Mouse (Mus musculus) lung, postnatal 0 days (tissue): ENCODE results near the gene Smtnl1. TPM values are rescaled to one million over a fixed set of nuclear protein-coding genes. Genes with fewer than 3 reads are reported as not detected.

Experiments
- ATAC-seq: fragments of 200-750 bp; cut with Nextera tagmentation; 2 replicates; pipeline ENCODE4 v1.8.0; 2017; ENCODE audit warnings: moderate library complexity
- DNase-seq: peaks from one replicate; pipeline ENCODE4 v3.0.0-alpha.2; 2016; ENCODE audit warnings: low spot score
- H3K27ac ChIP-seq: fragments of 300-500 bp; sonication (generic); 2 replicates; pipeline ENCODE4 v1.5.1; 2014; ENCODE audit warnings: antibody characterized with exemption, mild to moderate bottlenecking, low read length, mixed read lengths
- H3K27me3 ChIP-seq: fragments of 300-500 bp; sonication (generic); replicated peaks from 2 replicates; pipeline ENCODE4 v1.6.1; 2014; ENCODE audit warnings: low read length, mixed read lengths; ENCODE audit not compliant: insufficient read depth
- H3K36me3 ChIP-seq: fragments of 300-500 bp; sonication (generic); 2 replicates; pipeline ENCODE4 v1.6.1; 2014; ENCODE audit warnings: low read length, mixed read lengths; ENCODE audit not compliant: insufficient read depth
- H3K4me1 ChIP-seq: fragments of 300-500 bp; sonication (generic); 2 replicates; pipeline ENCODE4 v1.6.1; 2014; ENCODE audit warnings: antibody characterized with exemption, low read depth, low read length, mixed read lengths; ENCODE audit not compliant: insufficient read depth
- H3K4me2 ChIP-seq: fragments of 300-500 bp; sonication (generic); replicated peaks from 2 replicates; pipeline ENCODE4 v1.6.1; 2014; ENCODE audit warnings: low read depth, mild to moderate bottlenecking, low read length, moderate library complexity, mixed read lengths
- H3K4me3 ChIP-seq: fragments of 300-500 bp; sonication (generic); 2 replicates; pipeline ENCODE4 v1.5.1; 2014; ENCODE audit warnings: low read depth, low read length
- H3K9ac ChIP-seq: fragments of 300-500 bp; sonication (generic); replicated peaks from 2 replicates; pipeline ENCODE4 v1.6.1; 2014; ENCODE audit warnings: low read depth, mild to moderate bottlenecking
- H3K9me3 ChIP-seq: fragments of 300-500 bp; sonication (generic); 2 replicates; pipeline ENCODE4 v1.6.1; 2016; ENCODE audit warnings: low read length, mixed read lengths
- CTCF ChIP-seq: IDR thresholded peaks from 2 replicates; pipeline ENCODE4 v1.5.1; 2016; ENCODE audit warnings: antibody characterized with exemption, mild to moderate bottlenecking
- EP300 ChIP-seq: IDR thresholded peaks from 2 replicates; pipeline ENCODE4 v1.6.1; 2016; ENCODE audit warnings: antibody characterized with exemption, mild to moderate bottlenecking, control low read depth
- WGBS: fragments of 180-500 bp; shearing (Covaris S2); extraction: QIAGEN DNeasy Blood & Tissue Kit; methylation state at CpG from one replicate; pipeline ENCODE4 v1.1.7; 2014; 5-methylcytosine and 5-hydroxymethylcytosine counted together
- polyA plus RNA-seq: library from polyadenylated mRNA; unstranded; fragments of >200 nt; fragmentation: Nextera tagmentation; extraction: Ambion mirVana; gene quantifications from 2 replicates; pipeline ENCODE4 v1.2.1, GENCODE M21; 2015

The Smtnl1 gene
- polyA plus RNA-seq, 1 experiment from 2014 or later = 0.53 TPM

DNA sequence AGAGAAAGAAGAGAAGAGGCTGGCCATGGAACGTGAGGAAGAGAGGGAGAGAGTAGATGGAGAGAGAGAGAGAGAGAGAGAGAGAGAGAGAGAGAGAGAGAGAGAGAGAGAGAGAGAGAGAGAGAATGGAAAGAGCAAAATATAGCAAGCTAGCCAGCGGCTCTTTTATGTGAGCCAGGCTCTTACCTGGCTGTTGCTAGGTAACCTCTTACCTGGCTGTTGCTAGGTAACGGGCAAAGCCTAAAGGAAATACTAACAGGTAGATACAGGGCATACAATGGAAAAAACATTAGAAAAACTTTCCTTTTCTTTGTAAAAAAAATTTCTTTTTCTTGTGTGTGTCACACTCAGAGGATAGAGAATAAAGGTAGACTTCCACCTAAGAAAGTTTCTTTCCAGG, 44.7 kb downstream of the Smtnl1 start:
- 41% methylated on average over 3 of the region's 3 CpGs for WGBS
- ATAC-seq = no peak
- no peak overlapping the region for H3K4me3 ChIP-seq
- H3K4me1 ChIP-seq = no peaks in the 10 kb centered on the region
- H3K27ac ChIP-seq = no peak overlapping the region
- H3K36me3 ChIP-seq = no peaks in the 10 kb centered on the region
- no peak overlapping the region for H3K4me2 ChIP-seq
- TF ChIP-seq EP300 = no peak
- no peak for TF ChIP-seq CTCF
- peak; percentile 61 for DNase-seq
- H3K27me3 ChIP-seq = no peaks in the 10 kb centered on the region
- H3K9me3 ChIP-seq = no peaks in the 10 kb centered on the region
- H3K9ac ChIP-seq = no peak overlapping the region

DNA sequence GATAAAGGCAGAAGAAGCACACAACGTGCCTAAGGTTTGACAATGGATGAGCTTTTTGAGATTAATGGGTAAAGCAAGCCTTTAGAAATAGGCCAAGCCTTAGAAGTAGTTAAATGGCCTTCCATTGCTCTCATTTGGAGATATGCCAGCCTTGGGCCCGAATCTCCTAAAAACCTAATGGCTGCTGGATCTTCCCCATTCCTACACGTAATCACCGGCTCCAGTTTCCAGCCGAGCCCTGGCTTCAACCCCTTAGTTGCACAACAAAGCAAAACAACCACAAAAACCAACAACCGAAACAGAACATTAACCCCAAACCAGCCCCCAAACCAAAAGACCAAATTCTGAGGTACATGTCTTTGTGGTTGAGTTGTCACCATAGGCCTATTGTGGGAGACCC, 46.8 kb downstream of the Smtnl1 start:
- Histone ChIP-seq H3K36me3 (no peaks in the 10 kb centered on the region), H3K4me3 (no peak overlapping the region), H3K4me2 (no peak overlapping the region), H3K9me3 (no peaks in the 10 kb centered on the region), H3K4me1 (no peaks in the 10 kb centered on the region), H3K27me3 (no peaks in the 10 kb centered on the region), H3K9ac (no peak overlapping the region), H3K27ac (peak overlapping the region; percentile 68)
- ATAC-seq (0 out of 2 replicates have a peak, but pooled peaks have one; percentile 4), DNase-seq (peak; percentile 78)
- 55% methylated on average over 6 of the region's 6 CpGs for WGBS
- TF ChIP-seq EP300 = no peak
- no peak for TF ChIP-seq CTCF

DNA sequence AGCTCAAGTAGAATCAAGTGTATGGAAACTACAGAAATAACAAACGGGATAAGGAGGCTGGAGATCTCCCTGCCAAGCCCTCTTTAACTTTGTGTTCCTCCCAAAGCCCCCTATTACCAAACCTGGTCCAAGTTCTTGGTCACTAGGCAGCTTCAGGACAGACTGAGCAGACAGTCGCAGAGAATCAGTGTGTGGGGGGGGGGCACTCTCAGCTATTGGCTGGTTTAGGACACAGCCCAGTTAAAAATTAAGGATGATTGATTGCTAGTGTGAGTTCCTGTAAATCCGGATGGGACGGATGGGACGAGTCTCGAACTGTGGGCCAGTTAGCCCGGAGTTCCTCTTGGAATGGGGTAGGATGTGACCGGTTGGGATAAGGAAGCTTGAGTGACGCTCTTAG, 47.2 kb downstream of the Smtnl1 start, which contains the start of gene Serping1:
Gene Serping1, minus strand, starts transcription at position 204 of the 400 bp plus-strand sequence.
- H3K4me1 ChIP-seq = no peaks in the 10 kb centered on the region
- DNase-seq (peak; percentile 60), ATAC-seq (peak; percentile 68)
- TF ChIP-seq CTCF (no peak), EP300 (no peak)
- peak within 1 kb of the TSS; percentile 36 for H3K4me3 ChIP-seq
- H3K27ac ChIP-seq = peak within 1 kb of the TSS; percentile 72
- 38% methylated on average over 9 of the region's 9 CpGs for WGBS
- no peaks in the 10 kb centered on the region for H3K27me3 ChIP-seq
- H3K4me2 ChIP-seq = peak within 1 kb of the TSS; percentile 48
- H3K9me3 ChIP-seq = no peaks in the 10 kb centered on the region
- H3K36me3 ChIP-seq = no peaks in the 10 kb centered on the region; the same call in 1 of the 2 replicates
- peak within 1 kb of the TSS; percentile 50 for H3K9ac ChIP-seq

DNA sequence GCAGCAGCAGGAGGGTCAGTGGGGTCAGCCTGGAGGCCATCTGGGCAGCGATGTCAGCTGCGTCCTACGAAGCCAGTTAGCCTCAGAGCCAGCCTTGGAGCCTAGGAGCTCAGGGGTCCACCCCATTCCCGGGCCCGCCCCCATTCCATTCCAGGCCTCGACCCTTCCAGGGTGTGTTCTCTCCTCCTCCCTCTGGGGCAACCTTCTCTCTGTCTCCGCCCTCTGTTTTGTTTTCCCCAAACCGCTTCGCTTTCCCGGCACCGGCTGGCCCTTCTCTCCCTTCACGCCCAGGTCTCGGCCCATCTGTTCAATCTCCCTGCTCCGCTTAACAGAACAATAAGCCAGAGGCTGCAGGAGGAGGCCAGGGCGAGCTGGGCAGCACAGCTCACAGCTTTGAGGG, 47.7 kb downstream of the Smtnl1 start:
- Histone ChIP-seq H3K4me2 (peak overlapping the region; percentile 48), H3K36me3 (no peaks in the 10 kb centered on the region; the same call in 1 of the 2 replicates), H3K4me1 (no peaks in the 10 kb centered on the region), H3K9ac (peak overlapping the region; percentile 50), H3K27me3 (no peaks in the 10 kb centered on the region), H3K9me3 (no peaks in the 10 kb centered on the region), H3K27ac (peak overlapping the region; percentile 72), H3K4me3 (peak overlapping the region; percentile 36)
- ATAC-seq (peak; percentile 95), DNase-seq (peak; percentile 97)
- 12% methylated on average over 14 of the region's 15 CpGs for WGBS
- TF ChIP-seq CTCF = 0 out of 2 replicates have a peak, but pooled peaks have one; percentile 14
- TF ChIP-seq EP300 = peak; percentile 41; the same call in 1 of the 2 replicates

DNA sequence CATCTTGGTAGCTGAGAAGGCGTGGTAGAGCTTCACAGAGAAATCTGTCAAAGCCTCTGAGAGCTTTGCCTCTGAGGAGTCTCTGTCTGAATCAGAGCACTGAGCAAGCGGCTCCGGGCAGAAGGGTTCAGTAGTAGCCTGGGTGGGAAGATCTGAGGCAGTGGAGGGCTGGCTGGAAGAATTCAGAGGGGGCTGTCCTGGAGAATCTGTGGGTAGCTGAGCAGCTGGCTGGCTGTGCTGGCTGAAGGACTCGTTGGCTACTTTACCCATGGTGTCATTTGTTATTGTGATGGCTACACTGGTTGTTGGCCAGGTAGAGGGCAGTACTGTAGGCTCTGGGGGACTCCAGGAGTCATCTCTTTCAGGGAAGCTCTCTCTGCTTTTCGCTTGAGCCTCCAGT, 49.3 kb downstream of the Smtnl1 start:
- TF ChIP-seq EP300 (no peak), CTCF (no peak)
- DNase-seq (no peak), ATAC-seq (no peak)
- WGBS = 76% methylated on average over 5 of the region's 5 CpGs
- H3K4me1 ChIP-seq = no peaks in the 10 kb centered on the region
- H3K9me3 ChIP-seq = no peaks in the 10 kb centered on the region
- H3K36me3 ChIP-seq = no peaks in the 10 kb centered on the region; the same call in 1 of the 2 replicates
- H3K4me2 ChIP-seq = peak overlapping the region; percentile 48
- H3K27ac ChIP-seq = no peak overlapping the region
- peak overlapping the region; percentile 36 for H3K4me3 ChIP-seq
- no peaks in the 10 kb centered on the region for H3K27me3 ChIP-seq
- H3K9ac ChIP-seq = no peak overlapping the region

DNA sequence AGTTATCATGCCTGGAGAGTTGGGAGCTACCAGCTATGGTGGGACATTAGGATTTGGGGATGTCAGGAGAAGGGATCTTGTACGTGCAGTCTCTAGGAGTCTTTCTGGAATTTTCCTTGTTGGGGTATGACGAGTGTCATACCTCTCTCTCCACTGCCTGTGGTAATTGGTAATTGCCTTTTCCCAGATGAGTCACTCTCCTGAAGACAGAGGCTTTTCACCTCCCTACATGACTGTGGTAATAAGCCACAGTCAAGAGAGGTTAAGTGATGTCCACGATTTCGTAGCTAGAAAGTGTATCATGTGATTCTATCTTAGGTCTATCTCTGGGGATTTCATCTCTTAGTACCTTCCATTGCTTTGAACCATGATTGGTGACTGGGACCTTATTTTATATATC, 50.0 kb downstream of the Smtnl1 start:
- Histone ChIP-seq H3K9me3 (no peaks in the 10 kb centered on the region), H3K36me3 (no peaks in the 10 kb centered on the region; the same call in 1 of the 2 replicates), H3K27me3 (no peaks in the 10 kb centered on the region), H3K4me1 (no peaks in the 10 kb centered on the region), H3K27ac (no peak overlapping the region), H3K9ac (no peak overlapping the region), H3K4me3 (no peak overlapping the region), H3K4me2 (peak overlapping the region; percentile 6; the same call in 1 of the 2 replicates)
- no peak for TF ChIP-seq CTCF
- no peak for TF ChIP-seq EP300
- WGBS = 86% methylated on average over 4 of the region's 4 CpGs
- ATAC-seq (no peak), DNase-seq (no peak)
